Mouse (Mus musculus) heart, postnatal 0 days (tissue): ENCODE data around the gene Gm12394. TPM values are rescaled to one million over a fixed set of nuclear protein-coding genes. Genes with fewer than 3 reads are reported as not detected.
"Not testable (repeated sequence)": the region's sequence is repeated elsewhere in the genome, so short reads cannot be mapped to it uniquely, and the experiment has no call there.

ENCODE experiments used
- ATAC-seq: fragments of 200-750 bp; cut with Nextera tagmentation; 2 replicates; pipeline ENCODE4 v1.8.0; 2017; ENCODE audit warnings: low read depth, moderate number of reproducible peaks, moderate library complexity; ENCODE audit not compliant: insufficient read depth
- DNase-seq: peaks from one replicate; pipeline ENCODE4 v3.0.0-alpha.2; 2016; ENCODE audit warnings: low spot score
- H3K27ac ChIP-seq: fragments of 300-500 bp; sonication (generic); 2 replicates; pipeline ENCODE4 v1.5.1; 2014; ENCODE audit warnings: low read depth, mild to moderate bottlenecking
- H3K27me3 ChIP-seq: fragments of 300-500 bp; sonication (generic); 2 replicates; pipeline ENCODE4 v1.6.1; 2014; ENCODE audit warnings: low read length, mixed read lengths; ENCODE audit not compliant: control insufficient read depth, insufficient read depth
- H3K36me3 ChIP-seq: fragments of 300-500 bp; sonication (generic); replicated peaks from 2 replicates; pipeline ENCODE4 v1.6.1; 2014; ENCODE audit warnings: low read length, mixed read lengths; ENCODE audit not compliant: control insufficient read depth, insufficient read depth
- H3K4me1 ChIP-seq: fragments of 300-500 bp; sonication (generic); 2 replicates; pipeline ENCODE4 v1.6.1; 2014; ENCODE audit warnings: antibody characterized with exemption; ENCODE audit not compliant: control insufficient read depth, insufficient read depth
- H3K4me2 ChIP-seq: fragments of 300-500 bp; sonication (generic); 2 replicates; pipeline ENCODE4 v1.6.1; 2014; ENCODE audit warnings: low read depth, mild to moderate bottlenecking, low read length, moderate library complexity
- H3K4me3 ChIP-seq: fragments of 300-500 bp; sonication (generic); 2 replicates; pipeline ENCODE4 v1.5.1; 2014; ENCODE audit warnings: low read depth, low read length
- H3K9ac ChIP-seq: fragments of 300-500 bp; sonication (generic); replicated peaks from 2 replicates; pipeline ENCODE4 v1.6.1; 2014; ENCODE audit warnings: low read depth, low read length, mixed read lengths
- H3K9me3 ChIP-seq: fragments of 300-500 bp; sonication (generic); replicated peaks from 2 replicates; pipeline ENCODE4 v1.6.1; 2016; ENCODE audit warnings: low read length; ENCODE audit not compliant: control insufficient read depth
- CTCF ChIP-seq: IDR thresholded peaks from 2 replicates; pipeline ENCODE4 v1.5.1; 2016; ENCODE audit warnings: antibody characterized with exemption, control low read depth, low read depth
- EP300 ChIP-seq: IDR thresholded peaks from 2 replicates; pipeline ENCODE4 v1.6.1; 2016; ENCODE audit warnings: antibody characterized with exemption, low read depth
- WGBS: fragments of 180-500 bp; shearing (Covaris S2); extraction: QIAGEN DNeasy Blood & Tissue Kit; methylation state at CpG from one replicate; pipeline ENCODE4 v1.1.7; 2014; 5-methylcytosine and 5-hydroxymethylcytosine counted together
- polyA plus RNA-seq: library from polyadenylated mRNA; unstranded; fragments of >200 nt; fragmentation: Nextera tagmentation; extraction: Ambion mirVana; gene quantifications from 2 replicates; pipeline ENCODE4 v1.2.1, GENCODE M21; 2015
- total RNA-seq: library from RNA; depleted of rRNA; stranded (reverse); fragments of >200 nt; gene quantifications from 2 replicates; pipeline ENCODE4 v1.2.3, GENCODE M21; 2014; ENCODE audit warnings: low replicate concordance

Gene Gm12394
- total and polyA plus RNA-seq, 2 experiments from 2014 or later: 0.05 TPM; not detected in 1

DNA sequence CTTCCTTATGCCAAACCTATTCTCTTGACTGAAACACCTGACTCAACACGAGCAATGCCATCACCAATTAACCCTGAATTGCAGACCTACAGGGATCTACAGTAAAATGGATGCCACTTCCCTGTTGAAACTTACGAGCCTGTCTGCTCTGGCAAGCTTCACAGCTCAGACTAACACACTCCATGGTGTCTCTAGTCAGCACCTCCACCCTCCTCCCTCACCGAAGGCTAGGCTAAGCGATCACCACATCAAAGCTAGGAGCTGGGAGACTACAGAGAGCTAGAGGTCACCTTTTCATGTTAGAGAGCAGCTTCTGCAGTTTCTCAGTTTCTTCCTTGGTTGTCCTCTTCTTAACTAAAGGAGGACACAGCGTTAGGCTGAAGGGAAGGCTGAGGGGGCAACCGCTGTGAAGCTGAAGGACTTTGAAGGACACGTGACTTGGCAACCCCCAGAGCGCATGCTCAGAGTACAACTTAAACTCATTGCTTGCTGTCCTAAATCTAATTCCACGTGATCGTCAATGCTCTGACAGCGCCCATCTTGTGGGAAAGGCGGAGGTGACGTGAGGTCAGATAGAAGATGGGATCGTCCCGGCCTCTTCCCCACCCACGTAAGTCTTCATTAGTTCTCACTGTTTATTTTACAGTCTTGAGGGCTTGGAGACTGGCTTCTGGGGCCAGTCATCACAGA, 16.3 kb upstream of the Gm12394 start:
- Histone ChIP-seq H3K9ac (no peak overlapping the region), H3K36me3 (no peaks in the 10 kb centered on the region), H3K4me1 (no peaks in the 10 kb centered on the region), H3K4me2 (no peak overlapping the region), H3K27me3 (no peaks in the 10 kb centered on the region), H3K27ac (no peak overlapping the region), H3K9me3 (no peaks in the 10 kb centered on the region), H3K4me3 (no peak overlapping the region)
- DNase-seq (no peak), ATAC-seq (no peak)
- TF ChIP-seq CTCF (no peak), EP300 (no peak)
- 64% methylated on average over 16 of the region's 16 CpGs for WGBS

GRCm38 (mm10) chr4:42872151-42872550, 15.6 kb upstream of the Gm12394 start:
- no peak overlapping the region for H3K27ac ChIP-seq
- no peak for TF ChIP-seq EP300
- H3K4me2 ChIP-seq: no peak overlapping the region
- no peaks in the 10 kb centered on the region for H3K36me3 ChIP-seq
- H3K4me1 ChIP-seq: no peaks in the 10 kb centered on the region
- no peak for ATAC-seq
- DNase-seq: no peak
- H3K4me3 ChIP-seq: no peak overlapping the region
- H3K9ac ChIP-seq: no peak overlapping the region
- WGBS: 89% methylated on average over 7 of the region's 7 CpGs
- no peaks in the 10 kb centered on the region for H3K9me3 ChIP-seq
- H3K27me3 ChIP-seq: no peaks in the 10 kb centered on the region

DNA sequence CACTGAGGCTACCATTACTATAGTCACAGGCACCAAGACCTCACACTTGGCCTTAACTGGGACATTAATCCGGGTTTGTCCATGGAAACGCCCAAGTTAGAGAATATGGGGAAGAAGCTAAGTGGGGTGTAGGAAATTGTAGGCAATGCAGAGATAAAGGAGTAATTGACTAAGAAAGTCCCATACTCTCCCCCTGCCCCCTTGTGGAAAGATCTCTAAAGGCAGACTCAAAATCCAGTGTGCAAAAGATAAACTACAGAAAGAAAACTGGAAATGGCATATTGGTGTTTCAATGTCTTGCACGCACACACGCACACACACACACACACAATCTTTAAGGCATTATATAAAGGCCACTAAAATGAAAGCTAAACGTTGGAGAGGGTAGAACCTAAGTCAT, 14.2 kb upstream of the Gm12394 start:
- no peaks in the 10 kb centered on the region for H3K36me3 ChIP-seq
- DNase-seq: no peak
- no peak overlapping the region for H3K9ac ChIP-seq
- no peak for TF ChIP-seq EP300
- TF ChIP-seq CTCF: peak; percentile 27
- 69% methylated on average over 5 of the region's 5 CpGs for WGBS
- H3K27me3 ChIP-seq: no peaks in the 10 kb centered on the region
- no peaks in the 10 kb centered on the region for H3K4me1 ChIP-seq
- H3K27ac ChIP-seq: no peak overlapping the region
- H3K9me3 ChIP-seq: no peaks in the 10 kb centered on the region
- H3K4me3 ChIP-seq: no peak overlapping the region
- H3K4me2 ChIP-seq: no peak overlapping the region
- ATAC-seq: no peak

- no peaks in the 10 kb centered on the region for H3K27me3 ChIP-seq
- H3K27ac ChIP-seq: no peak overlapping the region
- DNase-seq (no peak), ATAC-seq (no peak)
- H3K36me3 ChIP-seq: no peaks in the 10 kb centered on the region
- H3K4me3 ChIP-seq: no peak overlapping the region
- no peak overlapping the region for H3K9ac ChIP-seq
- WGBS: 80% methylated on average over 5 of the region's 5 CpGs
- no peaks in the 10 kb centered on the region for H3K4me1 ChIP-seq
- TF ChIP-seq CTCF (no peak), EP300 (no peak)
- no peak overlapping the region for H3K4me2 ChIP-seq
- no peaks in the 10 kb centered on the region for H3K9me3 ChIP-seq
These were observed 11.6 kb upstream of the Gm12394 start for GRCm38 (mm10) chr4:42868193-42868592.

DNA sequence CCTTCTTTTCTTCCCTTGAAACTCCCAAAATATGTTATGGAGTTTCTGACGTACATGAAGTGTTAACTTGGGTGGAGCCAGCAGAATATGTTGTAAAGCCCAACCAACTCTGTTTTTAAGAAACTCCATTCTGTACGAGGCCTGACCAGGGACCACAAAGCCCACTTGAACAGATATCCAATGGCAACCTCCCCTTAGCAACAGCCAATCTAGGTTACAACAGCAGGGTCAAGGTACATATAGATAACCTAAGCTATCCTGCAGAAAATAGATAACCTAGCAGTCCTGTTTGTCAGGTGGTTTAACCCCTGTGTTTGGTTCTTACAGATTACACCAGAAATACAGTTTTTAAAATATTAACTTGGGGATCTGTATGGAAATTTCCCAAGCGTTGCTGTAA, 10.8 kb upstream of the Gm12394 start:
- H3K36me3 ChIP-seq: no peaks in the 10 kb centered on the region
- DNase-seq: no peak
- no peaks in the 10 kb centered on the region for H3K27me3 ChIP-seq
- no peak overlapping the region for H3K27ac ChIP-seq
- no peaks in the 10 kb centered on the region for H3K9me3 ChIP-seq
- no peaks in the 10 kb centered on the region for H3K4me1 ChIP-seq
- 43% methylated on average over 3 of the region's 3 CpGs for WGBS
- no peak overlapping the region for H3K4me3 ChIP-seq
- TF ChIP-seq CTCF (no peak), EP300 (no peak)
- no peak overlapping the region for H3K9ac ChIP-seq
- no peak overlapping the region for H3K4me2 ChIP-seq
- ATAC-seq: no peak

DNA sequence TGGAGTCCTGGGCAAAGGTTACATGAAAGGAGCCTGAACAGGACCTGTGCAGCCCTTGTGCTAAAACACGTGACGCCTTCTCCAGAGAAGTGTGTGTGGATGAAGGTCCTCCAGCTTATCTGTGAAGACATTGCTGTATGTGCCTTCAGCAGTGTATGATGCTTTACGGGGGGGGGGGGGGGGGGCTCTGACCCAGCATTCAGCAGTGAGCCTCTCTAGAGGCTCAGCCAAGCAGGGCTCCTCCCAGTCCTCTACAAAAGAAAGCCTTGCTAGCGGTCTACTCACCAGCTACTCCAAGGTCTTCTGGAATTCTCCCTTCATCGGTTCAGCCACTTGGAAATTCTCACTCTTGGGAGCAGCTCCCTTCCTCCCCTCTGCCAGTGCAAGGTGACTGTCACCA, 6.9 kb upstream of the Gm12394 start:
- not testable (repeated sequence) for H3K4me1 ChIP-seq, H3K9ac ChIP-seq, H3K9me3 ChIP-seq, H3K36me3 ChIP-seq, H3K27ac ChIP-seq, H3K27me3 ChIP-seq, ATAC-seq, H3K4me3 ChIP-seq, H3K4me2 ChIP-seq, DNase-seq
- WGBS: 79% methylated on average over 5 of the region's 5 CpGs

- not testable (repeated sequence) for ATAC-seq
These were observed 3.9 kb upstream of the Gm12394 start for GRCm38 (mm10) chr4:42860483-42860882.

DNA sequence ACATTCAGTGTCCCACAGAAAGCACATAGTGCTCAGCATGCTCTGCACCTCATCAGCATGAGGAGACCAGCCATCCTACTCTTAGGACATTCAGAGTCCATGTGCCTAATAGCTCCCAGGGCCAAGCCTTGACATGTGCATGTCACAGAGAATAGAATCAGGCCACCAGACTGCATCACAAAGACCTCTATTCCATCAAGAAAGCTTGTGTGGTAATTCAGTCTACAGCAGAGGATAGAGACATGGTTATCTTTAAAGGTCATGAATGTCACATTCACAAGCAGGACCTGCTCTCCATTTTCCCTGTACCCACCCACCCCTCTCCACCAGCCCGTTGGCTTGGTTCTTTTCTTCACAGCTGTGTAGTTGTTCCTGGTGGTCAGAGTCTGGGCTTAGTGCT, 2.8 kb downstream of the Gm12394 start, which contains the start of gene Fam205a1:
Fam205a1 (minus strand) TSS at position 101 of the 400 bp plus-strand sequence.
- H3K27ac ChIP-seq, H3K9me3 ChIP-seq, H3K4me3 ChIP-seq, H3K4me2 ChIP-seq, H3K27me3 ChIP-seq, H3K4me1 ChIP-seq, H3K9ac ChIP-seq, H3K36me3 ChIP-seq, ATAC-seq, DNase-seq: not testable (repeated sequence)
- no CpG with 5 or more reads among the region's 1 CpGs for WGBS

More at GRCm38 (mm10) chr4:42860483-42860882, 3.9 kb upstream of the Gm12394 start:
- H3K36me3 ChIP-seq, H3K4me2 ChIP-seq, H3K9ac ChIP-seq, H3K27me3 ChIP-seq, H3K27ac ChIP-seq, H3K4me3 ChIP-seq, H3K9me3 ChIP-seq, DNase-seq, H3K4me1 ChIP-seq: not testable (repeated sequence)
- 75% methylated on average over 9 of the region's 9 CpGs for WGBS
